Mouse (Mus musculus): ENCODE data around the gene Ftsj3. TPM values are rescaled to one million over a fixed set of nuclear protein-coding genes. Genes with fewer than 3 reads are reported as not detected.
"Not testable (repeated sequence)": the region's sequence is repeated elsewhere in the genome, so short reads cannot be mapped to it uniquely, and the experiment has no call there.

Gene Ftsj3
- total and polyA plus RNA-seq, 2 experiments = 13.8 to 20.7 TPM

GRCm38 (mm10) chr11:106212771-106213170 is 43.1 kb downstream of the Ftsj3 start:
- Histone ChIP-seq H3K4me1 (ENCODE audit: control insufficient read depth, insufficient read depth, low read length) (peaks cover 10% of the 10 kb centered on the region), H3K36me3 (ENCODE audit: control insufficient read depth, insufficient read depth, low read length) (peaks cover 36% of the 10 kb centered on the region), H3K4me3 (ENCODE audit: insufficient read depth, low read depth, low read length) (no peak overlapping the region), H3K27me3 (ENCODE audit: control insufficient read depth, insufficient read depth, low read length) (no peaks in the 10 kb centered on the region), H3K9ac (ENCODE audit: low read depth, low read length) (no peak overlapping the region), H3K79me2 (ENCODE audit: control insufficient read depth, insufficient read depth, low read length) (peaks cover 13% of the 10 kb centered on the region), H3K27ac (replicated peaks; ENCODE audit: insufficient read depth, low read depth, low read length) (peak overlapping the region; percentile 20)
- WGBS = 50% methylated on average over 8 of the region's 8 CpGs
- TF ChIP-seq CTCF (IDR thresholded peaks at IDR 0.05; ENCODE audit: low read depth, low read length) (no peak), POLR2A (IDR thresholded peaks at IDR 0.05; ENCODE audit: extremely low read depth, insufficient read depth, low read length) (no peak)
- peak; percentile 58 for DNase-seq (ENCODE audit: extremely low read depth, low read depth, low spot score)

- Histone ChIP-seq H3K36me3 (ENCODE audit: control insufficient read depth, insufficient read depth, low read length) (peaks cover 62% of the 10 kb centered on the region), H3K79me2 (ENCODE audit: control insufficient read depth, insufficient read depth, low read length) (no peaks in the 10 kb centered on the region), H3K4me3 (ENCODE audit: insufficient read depth, low read depth, low read length) (no peak within 1 kb of the TSS), H3K4me1 (ENCODE audit: control insufficient read depth, insufficient read depth, low read length) (0 out of 2 replicates have a peak, but pooled peaks cover 3% of the 10 kb centered on the region), H3K27ac (replicated peaks; ENCODE audit: insufficient read depth, low read depth, low read length) (peak within 1 kb of the TSS; percentile 60), H3K27me3 (ENCODE audit: control insufficient read depth, insufficient read depth, low read length) (no peaks in the 10 kb centered on the region), H3K9ac (ENCODE audit: low read depth, low read length) (no peak within 1 kb of the TSS)
- no peak for TF ChIP-seq POLR2A (IDR thresholded peaks at IDR 0.05; ENCODE audit: extremely low read depth, insufficient read depth, low read length)
- TF ChIP-seq CTCF (IDR thresholded peaks at IDR 0.05; ENCODE audit: low read depth, low read length) = no peak
- DNase-seq (ENCODE audit: extremely low read depth, low read depth, low spot score) = no peak
- WGBS = 76% methylated on average over 5 of the region's 5 CpGs
These were observed 53.8 kb downstream of the Ftsj3 start, which contains the start of gene Strada for GRCm38 (mm10) chr11:106202123-106202465. Strada (minus strand) TSS chr11:106202168.

- peak overlapping the region; percentile 4 for H3K27ac ChIP-seq (replicated peaks; ENCODE audit: insufficient read depth, low read depth, low read length)
- H3K9ac ChIP-seq (ENCODE audit: low read depth, low read length) = no peak overlapping the region
- WGBS = 86% methylated on average over 19 of the region's 19 CpGs
- no peak for DNase-seq (ENCODE audit: extremely low read depth, low read depth, low spot score)
- H3K4me3 ChIP-seq (ENCODE audit: insufficient read depth, low read depth, low read length) = no peak overlapping the region
- 0 out of 2 replicates have a peak, but pooled peaks cover 3% of the 10 kb centered on the region for H3K4me1 ChIP-seq (ENCODE audit: control insufficient read depth, insufficient read depth, low read length)
- H3K36me3 ChIP-seq (ENCODE audit: control insufficient read depth, insufficient read depth, low read length) = peaks cover 59% of the 10 kb centered on the region
- TF ChIP-seq CTCF (IDR thresholded peaks at IDR 0.05; ENCODE audit: low read depth, low read length) (no peak), POLR2A (IDR thresholded peaks at IDR 0.05; ENCODE audit: extremely low read depth, insufficient read depth, low read length) (no peak)
- no peaks in the 10 kb centered on the region for H3K79me2 ChIP-seq (ENCODE audit: control insufficient read depth, insufficient read depth, low read length)
- no peaks in the 10 kb centered on the region for H3K27me3 ChIP-seq (ENCODE audit: control insufficient read depth, insufficient read depth, low read length)
These were observed 54.3 kb downstream of the Ftsj3 start for GRCm38 (mm10) chr11:106201337-106202122.

- Histone ChIP-seq H3K9ac (ENCODE audit: low read depth, low read length) (no peak overlapping the region), H3K27ac (replicated peaks; ENCODE audit: insufficient read depth, low read depth, low read length) (peak overlapping the region; percentile 38; the same call in 1 of the 2 replicates), H3K4me1 (ENCODE audit: control insufficient read depth, insufficient read depth, low read length) (0 out of 2 replicates have a peak, but pooled peaks cover 3% of the 10 kb centered on the region), H3K36me3 (ENCODE audit: control insufficient read depth, insufficient read depth, low read length) (peaks cover 54% of the 10 kb centered on the region), H3K27me3 (ENCODE audit: control insufficient read depth, insufficient read depth, low read length) (no peaks in the 10 kb centered on the region), H3K79me2 (ENCODE audit: control insufficient read depth, insufficient read depth, low read length) (no peaks in the 10 kb centered on the region), H3K4me3 (ENCODE audit: insufficient read depth, low read depth, low read length) (no peak overlapping the region)
- 59% methylated on average over 6 of the region's 6 CpGs for WGBS
- no peak for DNase-seq (ENCODE audit: extremely low read depth, low read depth, low spot score)
- no peak for TF ChIP-seq POLR2A (IDR thresholded peaks at IDR 0.05; ENCODE audit: extremely low read depth, insufficient read depth, low read length)
- no peak for TF ChIP-seq CTCF (IDR thresholded peaks at IDR 0.05; ENCODE audit: low read depth, low read length)
These were observed 55.1 kb downstream of the Ftsj3 start for GRCm38 (mm10) chr11:106200756-106201155.

GRCm38 (mm10) chr11:106199997-106200396 is 55.9 kb downstream of the Ftsj3 start:
- H3K9ac ChIP-seq (ENCODE audit: low read depth, low read length); DNase-seq (ENCODE audit: extremely low read depth, low read depth, low spot score); H3K27ac ChIP-seq (replicated peaks; ENCODE audit: insufficient read depth, low read depth, low read length); H3K4me3 ChIP-seq (ENCODE audit: insufficient read depth, low read depth, low read length); H3K79me2 ChIP-seq (ENCODE audit: control insufficient read depth, insufficient read depth, low read length); H3K4me1 ChIP-seq (ENCODE audit: control insufficient read depth, insufficient read depth, low read length); H3K27me3 ChIP-seq (ENCODE audit: control insufficient read depth, insufficient read depth, low read length): not testable (repeated sequence)
- WGBS = 91% methylated on average over 7 of the region's 7 CpGs
- H3K36me3 ChIP-seq (ENCODE audit: control insufficient read depth, insufficient read depth, low read length) = peaks cover 47% of the 10 kb centered on the region

Other genes starting within 250 kb of the Ftsj3 start
- gene Kcnh6, start 248.0 kb downstream of the Ftsj3 start, total RNA-seq (2014; rRNA removed) = not detected in 2 replicates
- not detected in 2 replicates for gene Kcnh6, start 248.0 kb downstream of the Ftsj3 start, polyA plus RNA-seq (2012; rRNA removed)
- 17.1 and 24.0 TPM in 2 replicates for gene Dcaf7, start 219.2 kb downstream of the Ftsj3 start, total RNA-seq (2014; rRNA removed)
- 15.9 and 18.3 TPM in 2 replicates for gene Dcaf7, start 219.2 kb downstream of the Ftsj3 start, polyA plus RNA-seq (2012; rRNA removed)
- gene Taco1, start 190.0 kb downstream of the Ftsj3 start, total RNA-seq (2014; rRNA removed) = 31.3 and 33.7 TPM in 2 replicates
- gene Taco1, start 190.0 kb downstream of the Ftsj3 start, polyA plus RNA-seq (2012; rRNA removed) = 19.1 and 20.0 TPM in 2 replicates
- 12.3 and 14.9 TPM in 2 replicates for gene Map3k3, start 171.5 kb downstream of the Ftsj3 start, total RNA-seq (2014; rRNA removed)
- 7.6 and 9.7 TPM in 2 replicates for gene Map3k3, start 171.5 kb downstream of the Ftsj3 start, polyA plus RNA-seq (2012; rRNA removed)
- gene Gm10840, start 95.2 kb downstream of the Ftsj3 start, total RNA-seq (2014; rRNA removed) = not detected in 2 replicates
- gene Gm10840, start 95.2 kb downstream of the Ftsj3 start, polyA plus RNA-seq (2012; rRNA removed) = not detected in 2 replicates
- gene Limd2, start 95.2 kb downstream of the Ftsj3 start, total RNA-seq (2014; rRNA removed) = 9.4 and 9.7 TPM in 2 replicates
- 21.8 and 26.3 TPM in 2 replicates for gene Limd2, start 95.2 kb downstream of the Ftsj3 start, polyA plus RNA-seq (2012; rRNA removed)
- 1.8 and 2.8 TPM in 2 replicates for gene Strada, start 53.9 kb downstream of the Ftsj3 start, total RNA-seq (2014; rRNA removed)
- gene Strada, start 53.9 kb downstream of the Ftsj3 start, polyA plus RNA-seq (2012; rRNA removed) = 3.1 and 3.9 TPM in 2 replicates
- gene Ccdc47, start 39.7 kb downstream of the Ftsj3 start, total RNA-seq (2014; rRNA removed) = 42.6 and 48.9 TPM in 2 replicates
- 12.8 and 16.9 TPM in 2 replicates for gene Ccdc47, start 39.7 kb downstream of the Ftsj3 start, polyA plus RNA-seq (2012; rRNA removed)
- 16.0 and 19.7 TPM in 2 replicates for gene Ddx42, start 39.2 kb downstream of the Ftsj3 start, total RNA-seq (2014; rRNA removed)
- gene Ddx42, start 39.2 kb downstream of the Ftsj3 start, polyA plus RNA-seq (2012; rRNA removed) = 4.8 and 5.1 TPM in 2 replicates
- 60.3 and 65.2 TPM in 2 replicates for gene Psmc5, start 75 bp upstream of the Ftsj3 start, total RNA-seq (2014; rRNA removed)
- 37.7 and 43.2 TPM in 2 replicates for gene Psmc5, start 75 bp upstream of the Ftsj3 start, polyA plus RNA-seq (2012; rRNA removed)
- gene Smarcd2, start 16.9 kb upstream of the Ftsj3 start, total RNA-seq (2014; rRNA removed) = 70.1 and 70.3 TPM in 2 replicates
- gene Smarcd2, start 16.9 kb upstream of the Ftsj3 start, polyA plus RNA-seq (2012; rRNA removed) = 67.3 and 84.8 TPM in 2 replicates
- gene Tcam1, start 20.6 kb upstream of the Ftsj3 start, total RNA-seq (2014; rRNA removed) = not detected in 2 replicates
- not detected in 2 replicates for gene Tcam1, start 20.6 kb upstream of the Ftsj3 start, polyA plus RNA-seq (2012; rRNA removed)
- gene Gh, start 45.8 kb upstream of the Ftsj3 start, total RNA-seq (2014; rRNA removed) = not detected in 2 replicates
- not detected in 2 replicates for gene Gh, start 45.8 kb upstream of the Ftsj3 start, polyA plus RNA-seq (2012; rRNA removed)
- gene Cd79b, start 58.7 kb upstream of the Ftsj3 start, total RNA-seq (2014; rRNA removed) = 2.1 and 4.6 TPM in 2 replicates
- 1.4 and 3.8 TPM in 2 replicates for gene Cd79b, start 58.7 kb upstream of the Ftsj3 start, polyA plus RNA-seq (2012; rRNA removed)
- 0.09 and 0.13 TPM in 2 replicates for gene Scn4a, start 97.2 kb upstream of the Ftsj3 start, total RNA-seq (2014; rRNA removed)
- 0.02 TPM in 2 replicates for gene Scn4a, start 97.2 kb upstream of the Ftsj3 start, polyA plus RNA-seq (2012; rRNA removed)
- gene Prr29, start 109.4 kb upstream of the Ftsj3 start, total RNA-seq (2014; rRNA removed) = not detected in 2 replicates
- gene Prr29, start 109.4 kb upstream of the Ftsj3 start, polyA plus RNA-seq (2012; rRNA removed) = 0.17 TPM in 1 of 2 replicates, not detected in the other
- gene Icam2, start 132.0 kb upstream of the Ftsj3 start, total RNA-seq (2014; rRNA removed) = 5.3 and 6.7 TPM in 2 replicates
- gene Icam2, start 132.0 kb upstream of the Ftsj3 start, polyA plus RNA-seq (2012; rRNA removed) = 5.0 and 5.4 TPM in 2 replicates
- 18.2 and 24.1 TPM in 2 replicates for gene Ern1, start 231.8 kb upstream of the Ftsj3 start, total RNA-seq (2014; rRNA removed)
- 36.3 and 52.8 TPM in 2 replicates for gene Ern1, start 231.8 kb upstream of the Ftsj3 start, polyA plus RNA-seq (2012; rRNA removed)

All from liver, adult 2 months (tissue).